Mouse (Mus musculus) kidney, postnatal 0 days (tissue): Measurements from ENCODE around the gene Syn2. TPM values are rescaled to one million over a fixed set of nuclear protein-coding genes. Genes with fewer than 3 reads are reported as not detected.

Source experiments
- ATAC-seq: fragments of 200-750 bp; cut with Nextera tagmentation; replicated peaks from 2 replicates; pipeline ENCODE4 v1.8.0; 2017; ENCODE audit warnings: low read depth, moderate number of reproducible peaks, moderate TSS enrichment, moderate library complexity; ENCODE audit not compliant: low FRiP score
- DNase-seq: peaks from one replicate; pipeline ENCODE4 v3.0.0-alpha.2; 2016; ENCODE audit warnings: low spot score
- H3K27ac ChIP-seq: fragments of 300-500 bp; sonication (generic); 2 replicates; pipeline ENCODE4 v1.5.1; 2014; ENCODE audit warnings: mild to moderate bottlenecking
- H3K27me3 ChIP-seq: fragments of 300-500 bp; sonication (generic); 2 replicates; pipeline ENCODE4 v1.6.1; 2014; ENCODE audit warnings: low read length, mixed read lengths; ENCODE audit not compliant: insufficient read depth
- H3K36me3 ChIP-seq: fragments of 300-500 bp; sonication (generic); 2 replicates; pipeline ENCODE4 v1.6.1; 2014; ENCODE audit warnings: low read length, mixed read lengths; ENCODE audit not compliant: insufficient read depth
- H3K4me1 ChIP-seq: fragments of 300-500 bp; sonication (generic); replicated peaks from 2 replicates; pipeline ENCODE4 v1.6.1; 2014; ENCODE audit warnings: antibody characterized with exemption, low read length, mixed read lengths; ENCODE audit not compliant: insufficient read depth
- H3K4me2 ChIP-seq: fragments of 300-500 bp; sonication (generic); 2 replicates; pipeline ENCODE4 v1.6.1; 2014; ENCODE audit warnings: mild to moderate bottlenecking, low read length, moderate library complexity, mixed read lengths
- H3K4me3 ChIP-seq: fragments of 300-500 bp; sonication (generic); replicated peaks from 2 replicates; pipeline ENCODE4 v1.5.1; 2014; ENCODE audit warnings: low read depth, low read length
- H3K9ac ChIP-seq: fragments of 300-500 bp; sonication (generic); 2 replicates; pipeline ENCODE4 v1.6.1; 2014; ENCODE audit warnings: low read depth, low read length
- H3K9me3 ChIP-seq: fragments of 300-500 bp; sonication (generic); replicated peaks from 2 replicates; pipeline ENCODE4 v1.6.1; 2016; ENCODE audit warnings: low read length, inconsistent platforms, mixed read lengths
- CTCF ChIP-seq: IDR thresholded peaks from 2 replicates; pipeline ENCODE4 v1.5.1; 2016; ENCODE audit warnings: antibody characterized with exemption, low read depth, mild to moderate bottlenecking, moderate library complexity
- WGBS: fragments of 180-500 bp; shearing (Covaris S2); extraction: QIAGEN DNeasy Blood & Tissue Kit; methylation state at CpG from one replicate; pipeline ENCODE4 v1.1.7; 2014; 5-methylcytosine and 5-hydroxymethylcytosine counted together
- polyA plus RNA-seq: library from polyadenylated mRNA; unstranded; fragments of >200 nt; fragmentation: Nextera tagmentation; extraction: Ambion mirVana; gene quantifications from 2 replicates; pipeline ENCODE4 v1.2.1, GENCODE M21; 2015

Gene Syn2
- polyA plus RNA-seq, 1 experiment from 2014 or later = 4.1 TPM

- 6% methylated on average over 13 of the region's 13 CpGs for WGBS
- Histone ChIP-seq H3K36me3 (no peaks in the 10 kb centered on the region), H3K4me1 (peaks cover 5% of the 10 kb centered on the region; the same call in 1 of the 2 replicates), H3K9ac (no peak overlapping the region), H3K27me3 (no peaks in the 10 kb centered on the region), H3K4me2 (peak overlapping the region; percentile 44), H3K27ac (no peak overlapping the region), H3K9me3 (no peaks in the 10 kb centered on the region), H3K4me3 (no peak overlapping the region; the same call in 1 of the 2 replicates)
- no peak; the same call in 1 of the 2 replicates for ATAC-seq
- no peak for TF ChIP-seq CTCF
- DNase-seq = no peak
These were observed 116.9 kb downstream of the Syn2 start for GRCm38 (mm10) chr6:115251531-115251985.

GRCm38 (mm10) chr6:115252099-115252873 is 117.6 kb downstream of the Syn2 start, which contains the start of gene Timp4:
Timp4 (minus strand) TSS chr6:115252205.
- TF ChIP-seq CTCF = no peak
- no peaks in the 10 kb centered on the region for H3K36me3 ChIP-seq
- no peaks in the 10 kb centered on the region for H3K9me3 ChIP-seq
- WGBS = 39% methylated on average over 9 of the region's 10 CpGs
- H3K4me3 ChIP-seq = no peak within 1 kb of the TSS; the same call in 1 of the 2 replicates
- H3K4me2 ChIP-seq = peak within 1 kb of the TSS; percentile 44
- H3K27me3 ChIP-seq = no peaks in the 10 kb centered on the region
- DNase-seq (peak; percentile 32), ATAC-seq (no peak)
- H3K4me1 ChIP-seq = peaks cover 5% of the 10 kb centered on the region; the same call in 1 of the 2 replicates
- no peak within 1 kb of the TSS for H3K27ac ChIP-seq
- no peak within 1 kb of the TSS for H3K9ac ChIP-seq

GRCm38 (mm10) chr6:115255171-115255570 is 120.5 kb downstream of the Syn2 start:
- Histone ChIP-seq H3K4me3 (no peak overlapping the region), H3K9ac (no peak overlapping the region), H3K4me2 (no peak overlapping the region), H3K36me3 (no peaks in the 10 kb centered on the region), H3K27me3 (no peaks in the 10 kb centered on the region), H3K27ac (no peak overlapping the region), H3K9me3 (no peaks in the 10 kb centered on the region), H3K4me1 (peaks cover 5% of the 10 kb centered on the region; the same call in 1 of the 2 replicates)
- DNase-seq (no peak), ATAC-seq (no peak)
- 83% methylated on average over 3 of the region's 3 CpGs for WGBS
- TF ChIP-seq CTCF = no peak

- Histone ChIP-seq H3K4me2 (no peak overlapping the region), H3K4me1 (no peaks in the 10 kb centered on the region), H3K27ac (no peak overlapping the region), H3K9me3 (no peaks in the 10 kb centered on the region), H3K9ac (no peak overlapping the region), H3K27me3 (no peaks in the 10 kb centered on the region), H3K4me3 (no peak overlapping the region), H3K36me3 (no peaks in the 10 kb centered on the region)
- WGBS = 90% methylated on average over 3 of the region's 3 CpGs
- DNase-seq (no peak), ATAC-seq (no peak)
- no peak for TF ChIP-seq CTCF
These were observed 125.8 kb downstream of the Syn2 start for GRCm38 (mm10) chr6:115260507-115260906.

- no peak overlapping the region for H3K4me3 ChIP-seq
- TF ChIP-seq CTCF = no peak
- ATAC-seq (no peak), DNase-seq (no peak)
- H3K27me3 ChIP-seq = no peaks in the 10 kb centered on the region
- no peaks in the 10 kb centered on the region for H3K9me3 ChIP-seq
- H3K9ac ChIP-seq = no peak overlapping the region
- no peaks in the 10 kb centered on the region; the same call in 1 of the 2 replicates for H3K4me1 ChIP-seq
- H3K27ac ChIP-seq = no peak overlapping the region
- H3K4me2 ChIP-seq = no peak overlapping the region
- 77% methylated on average over 5 of the region's 5 CpGs for WGBS
- no peaks in the 10 kb centered on the region for H3K36me3 ChIP-seq
These were observed 132.1 kb downstream of the Syn2 start for GRCm38 (mm10) chr6:115266791-115267190.

- Histone ChIP-seq H3K36me3 (no peaks in the 10 kb centered on the region), H3K4me3 (no peak overlapping the region), H3K4me1 (peaks cover 5% of the 10 kb centered on the region; the same call in 1 of the 2 replicates), H3K27me3 (no peaks in the 10 kb centered on the region), H3K9ac (no peak overlapping the region), H3K9me3 (no peaks in the 10 kb centered on the region), H3K27ac (no peak overlapping the region), H3K4me2 (no peak overlapping the region)
- WGBS = 35% methylated on average over 2 of the region's 2 CpGs
- TF ChIP-seq CTCF = peak; percentile 94
- ATAC-seq (peak; percentile 79; the same call in 1 of the 2 replicates), DNase-seq (peak; percentile 89)
These were observed 133.2 kb downstream of the Syn2 start for GRCm38 (mm10) chr6:115267916-115268315.
